Mouse (Mus musculus): ENCODE measurements around the gene Tenm4.

- TF ChIP-seq TCF12 (IDR thresholded peaks at IDR 0.05; ENCODE audit: low read depth, low read length), result no peak
- TF ChIP-seq MXI1 (IDR thresholded peaks at IDR 0.05; ENCODE audit: low read depth, low read length), result no peak
- no peak for TF ChIP-seq POLR2A (IDR thresholded peaks at IDR 0.05; ENCODE audit: low read depth, low read length)
- no peak for TF ChIP-seq EP300 (IDR thresholded peaks at IDR 0.05; ENCODE audit: low read length)
- no peak for TF ChIP-seq CTCF (conservative IDR thresholded peaks at IDR 0.05 in 1 of 2, IDR thresholded peaks at IDR 0.05 in 1 of 2; ENCODE audit: low read depth in 2 of 2, low read length in 2 of 2)
- no peak for TF ChIP-seq MAFK (IDR thresholded peaks at IDR 0.05; ENCODE audit: insufficient replicate concordance, low read length)
- TF ChIP-seq MAX (IDR thresholded peaks at IDR 0.05; ENCODE audit: low read length), result no peak
- TF ChIP-seq USF2 (conservative IDR thresholded peaks at IDR 0.05; ENCODE audit: low read depth, low read length), result no peak
- TF ChIP-seq SIN3A (IDR thresholded peaks at IDR 0.05; ENCODE audit: low read length), result no peak
- TF ChIP-seq POLR2AphosphoS2 (IDR thresholded peaks at IDR 0.05; ENCODE audit: low read depth, low read length), result no peak
- TF ChIP-seq JUN (IDR thresholded peaks at IDR 0.05; ENCODE audit: insufficient read depth, low read depth, low read length), result no peak
- TF ChIP-seq SMC3 (IDR thresholded peaks at IDR 0.05; ENCODE audit: low read depth, low read length), result no peak
- TF ChIP-seq GABPA (IDR thresholded peaks at IDR 0.05; ENCODE audit: insufficient replicate concordance, low read depth, low read length), result no peak
- no peak for TF ChIP-seq HCFC1 (IDR thresholded peaks at IDR 0.05; ENCODE audit: low read depth, low read length)
Measured at GRCm38 (mm10) chr7:96375507-96375906, 204.5 kb downstream of the Tenm4 start.

Measured in CH12.LX (cell line).